Mouse (Mus musculus) CD4-positive helper T cell, adult 2 months (primary cell): ENCODE results near the gene Ift46.

Source experiments
- DNase-seq: peaks from one replicate; pipeline ENCODE4 v3.0.0-alpha.2; 2012; ENCODE audit warnings: low read depth, missing footprints, low spot score

Gene Ift46

DNA sequence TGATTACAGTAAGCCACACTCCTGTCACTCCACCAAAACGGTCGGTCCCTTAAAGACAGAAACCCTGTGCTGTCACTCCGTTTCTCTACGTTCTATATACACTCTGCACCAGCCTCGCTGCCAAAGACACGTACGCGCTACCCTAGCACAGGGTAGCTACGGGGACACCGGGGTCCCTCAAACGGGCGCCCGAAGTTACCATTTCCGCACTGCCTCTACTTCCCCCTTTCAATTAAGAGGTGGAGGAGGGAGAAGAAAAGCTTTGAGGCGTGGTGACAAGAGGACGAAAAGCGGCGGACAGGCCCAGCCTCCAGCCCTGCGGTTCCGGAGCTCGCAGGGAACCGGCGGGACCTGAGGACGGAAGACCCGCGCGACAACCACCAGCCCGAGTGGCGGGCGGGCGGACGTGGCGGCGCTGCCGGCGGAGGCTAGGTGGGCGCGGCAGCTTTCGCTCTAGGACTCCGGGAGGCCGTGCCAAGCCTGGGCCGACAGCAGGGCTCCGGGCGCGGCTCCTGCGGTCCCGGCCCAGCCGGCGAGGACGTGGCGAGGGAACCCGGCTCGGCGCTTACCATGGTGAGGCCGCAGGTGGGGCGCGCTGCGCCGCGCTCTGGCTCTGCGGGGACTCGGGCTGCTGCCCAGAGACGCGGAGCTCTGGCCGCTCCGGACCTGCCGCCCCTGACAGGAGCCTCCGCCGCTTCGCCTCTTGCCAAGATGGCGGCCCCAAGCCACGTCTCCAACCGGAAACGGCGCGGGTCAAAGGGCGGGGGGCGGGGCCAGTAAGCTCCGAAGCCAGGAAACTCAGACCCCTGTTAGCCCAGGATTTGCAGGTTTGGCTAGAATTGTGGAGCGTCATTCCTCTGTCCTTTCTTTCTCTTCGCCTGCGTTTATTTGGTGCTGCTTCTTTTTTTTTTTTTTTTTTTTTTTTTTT, at the start of gene Ift46, which contains the start of gene Arcn1:
TSS of gene Ift46 (plus strand) at position 808 of the 928 bp plus-strand sequence.
TSS of gene Arcn1 (minus strand) at position 745 of the 928 bp plus-strand sequence.
- peak; percentile 92 for DNase-seq

- no peak for DNase-seq
Observed at GRCm38 (mm10) chr9:44718937-44719631, 48.6 kb upstream of the Ift46 start.

GRCm38 (mm10) chr9:44719632-44720357, 47.9 kb upstream of the Ift46 start:
- DNase-seq, result no peak

GRCm38 (mm10) chr9:44720358-44721153, 47.2 kb upstream of the Ift46 start:
- DNase-seq, result peak; percentile 58

DNA sequence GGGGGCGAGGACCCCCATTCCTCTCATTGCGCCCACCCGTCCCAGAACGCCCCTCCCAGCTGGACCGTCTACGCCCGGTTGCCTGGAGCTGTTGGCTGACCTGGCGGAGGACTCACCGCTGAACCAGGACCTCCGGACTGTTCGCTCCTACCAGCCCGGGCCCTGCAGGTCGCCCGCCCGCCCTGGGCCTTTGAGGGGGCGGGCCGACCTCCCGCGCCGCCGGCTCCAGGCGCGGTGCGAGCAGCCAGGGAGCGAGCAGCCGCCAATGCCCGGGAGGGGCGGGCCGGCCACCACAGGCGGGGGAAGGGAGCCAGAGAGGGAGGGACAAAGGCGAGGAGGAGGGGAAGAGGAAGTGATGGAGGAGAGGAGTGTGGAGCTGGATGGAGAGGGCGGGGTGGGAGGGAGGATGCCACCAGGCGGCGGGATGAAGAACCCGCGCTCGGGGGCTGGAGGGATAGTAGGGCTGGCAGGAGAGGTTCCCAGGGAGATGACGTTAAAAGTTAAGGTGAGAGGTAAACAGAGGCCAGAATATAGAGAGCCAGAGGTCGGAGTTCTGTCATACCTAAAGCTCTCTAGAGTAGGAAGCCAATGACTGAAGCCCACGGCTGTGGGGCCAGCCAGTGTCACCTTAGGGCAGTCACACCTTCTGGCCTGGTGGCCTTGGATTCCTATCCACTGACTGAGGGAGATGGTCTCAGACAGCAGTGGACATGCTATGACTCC, 46.4 kb upstream of the Ift46 start:
- DNase-seq, result peak; percentile 78

DNA sequence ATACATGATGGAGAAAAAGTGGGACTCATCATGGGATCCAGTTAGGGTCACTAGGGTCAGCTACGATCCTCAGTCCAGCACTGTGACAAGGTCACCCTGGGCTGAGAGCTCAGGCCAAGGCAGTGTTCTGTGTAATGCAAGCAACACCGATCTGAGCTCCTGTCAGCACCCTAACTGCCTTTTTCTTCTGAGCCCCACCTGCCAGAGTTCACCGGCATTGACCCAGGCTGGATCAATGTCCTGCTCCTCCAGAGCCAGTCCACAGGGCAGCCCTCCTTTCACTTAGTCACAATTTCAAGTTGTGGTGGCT, 45.9 kb upstream of the Ift46 start:
- no peak for DNase-seq

DNA sequence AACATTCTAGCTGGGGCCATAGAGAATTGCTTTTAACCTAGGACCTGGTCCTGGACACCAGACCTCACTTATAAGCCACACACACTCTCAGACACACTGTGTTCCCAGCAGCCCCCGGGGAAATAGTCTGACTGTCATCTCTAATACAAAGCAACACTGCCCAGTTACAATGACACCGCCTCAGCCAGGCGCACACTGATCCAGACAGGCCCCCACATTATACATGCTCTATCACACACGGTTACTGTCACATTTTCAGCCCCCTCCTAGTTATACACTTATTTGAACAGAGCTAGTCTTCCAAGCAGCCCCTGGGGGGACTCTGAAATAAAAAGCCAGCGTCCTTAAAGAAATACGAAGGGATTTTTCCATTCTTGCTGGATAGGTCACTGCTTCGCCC, 45.1 kb upstream of the Ift46 start:
- no peak for DNase-seq

DNA sequence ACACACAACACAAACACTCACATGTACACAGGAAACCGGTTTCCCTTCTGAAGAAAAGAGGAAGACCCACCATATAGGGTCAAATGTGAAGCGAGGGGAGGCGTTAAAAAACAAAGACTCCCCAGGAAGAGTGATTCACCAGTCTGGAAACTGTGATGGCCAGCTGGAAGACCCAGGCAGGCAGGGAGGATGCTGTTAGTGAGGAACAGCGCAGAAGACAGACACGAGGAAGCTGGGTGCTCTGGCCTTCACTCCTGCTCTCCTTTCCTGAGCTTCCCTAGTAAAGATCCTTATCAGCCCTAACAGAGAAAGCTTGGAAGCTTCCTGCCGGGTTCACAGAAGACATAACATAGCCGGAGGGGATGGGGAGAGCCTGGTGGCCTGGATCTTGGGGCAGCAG, 44.7 kb upstream of the Ift46 start:
- DNase-seq, result no peak

GRCm38 (mm10) chr9:44723521-44724041, 44.1 kb upstream of the Ift46 start:
- DNase-seq, result peak; percentile 56

DNA sequence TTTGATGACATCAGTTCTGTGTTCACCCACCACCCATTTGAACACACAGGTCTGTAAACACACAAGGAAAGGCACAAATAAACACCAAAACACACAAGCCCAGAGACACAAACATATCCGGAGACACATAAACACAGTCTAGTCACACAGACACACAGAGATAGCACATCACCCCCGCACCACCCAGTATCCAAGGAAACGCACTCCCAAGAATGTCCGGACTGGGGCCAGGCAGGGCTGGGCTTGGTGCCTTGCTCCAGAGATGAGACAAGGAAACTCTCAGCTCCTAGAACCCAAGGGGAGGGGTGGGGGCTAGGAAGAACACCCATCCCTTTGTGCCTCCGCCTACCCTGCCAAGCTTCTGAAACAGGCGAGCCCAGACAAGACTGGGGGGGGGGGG, 43.5 kb upstream of the Ift46 start:
- no peak for DNase-seq

- DNase-seq, result no peak
Observed at GRCm38 (mm10) chr9:44724665-44725064, 43.0 kb upstream of the Ift46 start.

GRCm38 (mm10) chr9:44726431-44727146, 41.1 kb upstream of the Ift46 start:
- DNase-seq, result no peak

DNA sequence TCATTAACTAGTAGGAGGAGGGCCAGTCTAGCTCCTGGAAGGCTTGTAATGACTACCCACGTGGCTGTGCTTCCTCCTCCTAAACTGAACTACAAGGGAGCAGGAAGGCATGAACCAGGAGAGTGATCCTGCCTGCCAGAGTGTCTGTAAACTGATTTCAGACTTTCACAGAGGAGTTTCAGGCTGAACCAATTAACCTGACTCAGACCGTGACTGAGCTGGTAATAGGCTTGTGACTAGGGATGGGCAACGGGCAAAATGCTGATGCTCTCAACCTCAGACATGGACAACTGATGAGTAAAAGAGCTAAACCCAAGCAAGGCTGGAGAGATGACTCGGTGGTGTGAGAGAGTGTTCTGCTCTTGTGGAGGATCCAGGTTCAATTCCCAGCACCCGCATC, 40.3 kb upstream of the Ift46 start:
- DNase-seq, result no peak

DNA sequence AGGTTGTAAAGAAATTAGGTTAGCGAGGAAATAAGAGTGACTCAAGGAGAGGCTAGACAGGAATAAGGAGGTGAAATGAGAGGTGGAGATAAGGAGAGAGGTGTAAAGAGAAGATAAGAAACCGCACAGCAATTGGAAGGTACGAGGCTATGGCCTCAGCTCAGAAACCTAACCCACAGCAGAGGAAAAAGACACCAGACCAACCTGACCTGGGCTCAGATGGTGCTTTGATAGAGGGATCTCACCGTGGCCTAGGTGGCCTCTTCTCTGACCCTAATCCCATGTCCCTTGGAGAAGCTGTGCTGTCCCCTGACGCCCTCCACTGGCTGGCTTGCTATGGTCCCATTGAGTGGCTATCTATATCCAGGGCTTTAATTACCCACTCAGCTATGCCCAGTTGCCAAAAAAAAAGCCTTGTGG, 35.6 kb upstream of the Ift46 start:
- DNase-seq, result peak; percentile 51

- no peak for DNase-seq
Observed at GRCm38 (mm10) chr9:44732921-44733530, 34.7 kb upstream of the Ift46 start.

- DNase-seq, result peak; percentile 68
Observed at GRCm38 (mm10) chr9:44733671-44734523, 33.8 kb upstream of the Ift46 start.

DNA sequence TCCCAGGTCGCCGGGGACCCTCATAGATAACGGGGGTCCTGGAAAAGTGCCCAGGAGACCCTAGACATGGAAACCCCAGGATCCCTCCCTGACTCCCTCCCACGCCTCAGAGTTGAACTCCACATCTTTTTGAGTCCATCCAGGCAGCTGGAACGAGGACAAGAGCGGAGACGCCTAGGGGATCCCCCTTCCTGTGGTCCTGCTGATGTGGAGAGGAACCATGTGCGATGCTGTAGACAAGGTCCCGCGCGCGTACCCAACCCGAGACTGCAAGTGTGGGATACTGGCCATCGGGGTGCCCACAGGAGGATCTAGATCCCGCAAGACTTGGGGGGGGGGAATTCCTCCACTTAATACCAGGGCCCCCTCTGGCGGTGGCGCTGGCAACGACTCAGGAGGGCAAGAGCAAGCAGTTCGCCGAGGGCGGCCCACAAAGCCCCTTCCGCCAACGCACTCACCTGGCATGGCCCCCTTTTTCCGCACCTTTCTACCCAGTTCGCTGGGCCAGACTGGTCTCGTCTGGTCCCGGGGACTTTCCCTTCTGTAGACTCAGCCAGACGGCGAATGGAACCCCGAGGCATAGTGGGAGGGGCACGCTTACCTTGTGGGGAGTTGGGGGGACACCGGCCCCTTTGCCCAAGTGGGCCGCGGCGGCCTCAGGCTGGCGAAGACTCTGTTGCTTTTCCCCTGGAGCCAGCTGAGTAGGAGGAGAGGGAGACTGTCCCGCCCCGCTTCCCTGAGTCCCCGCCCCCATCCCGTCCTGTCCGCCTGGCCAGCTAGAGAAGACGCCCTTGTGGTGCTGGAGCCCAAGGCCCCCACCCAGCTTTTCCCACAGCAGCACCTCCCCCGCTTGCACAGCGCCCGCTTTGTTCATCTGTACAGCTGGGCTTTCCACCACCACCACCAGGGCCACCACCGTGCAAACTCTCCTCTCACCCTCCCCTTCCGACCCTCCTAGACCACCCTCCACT, 32.9 kb upstream of the Ift46 start, which contains the start of gene Phldb1:
TSS of gene Phldb1 (minus strand) at position 675 of the 971 bp plus-strand sequence.
- DNase-seq, result peak; percentile 81
